8 mouse cellular contexts compared by ENCODE assay signal in genomic region chr3:69127346-69127678, GRCm38 (mm10). TPM values are rescaled to one million over a fixed set of nuclear protein-coding genes. Genes with fewer than 3 reads are reported as not detected.
DNase-seq lines count a peak whose midpoint lies in the region; ATAC-seq and TF ChIP-seq lines count a peak whose summit lies in the region.

No protein-coding gene starts in this region.

- no peaks in the 10 kb centered on the region for H3K36me3 ChIP-seq in lung, embryonic 16.5 days (ENCODE audit: control insufficient read depth, insufficient read depth, low read length)
- no peaks in the 10 kb centered on the region for H3K36me3 ChIP-seq in limb, embryonic 11.5 days (ENCODE audit: control insufficient read depth, insufficient read depth, low read length)
- H3K36me3 ChIP-seq in neural tube, embryonic 15.5 days = no peaks in the 10 kb centered on the region

- TF ChIP-seq CTCF in embryonic fibroblast, embryonic 13.5 days (IDR thresholded peaks at IDR 0.05; ENCODE audit: borderline replicate concordance, insufficient read depth, low read length) = no peak

- no peak for DNase-seq in lung, postnatal 4 days
- DNase-seq in limb, embryonic 11.5 days (ENCODE audit: low spot score) = no peak
- DNase-seq in ovary, postnatal 14 days (ENCODE audit: low spot score) = no peak
- no peak for DNase-seq in yolk sac, embryonic 10.5 days (ENCODE audit: low spot score)
- no peak for DNase-seq in Muller cell, postnatal 12 days (ENCODE audit: inconsistent ontology term)

- no peaks in the 10 kb centered on the region for H3K27me3 ChIP-seq in lung, embryonic 16.5 days (ENCODE audit: control insufficient read depth, insufficient read depth, low read depth, low read length)
- H3K27me3 ChIP-seq in limb, embryonic 11.5 days (ENCODE audit: control insufficient read depth, insufficient read depth, low read length) = no peaks in the 10 kb centered on the region
- no peaks in the 10 kb centered on the region for H3K27me3 ChIP-seq in neural tube, embryonic 15.5 days (replicated peaks)

- TF ChIP-seq POLR2A in embryonic fibroblast, embryonic 13.5 days (IDR thresholded peaks at IDR 0.05; ENCODE audit: low read depth, low read length) = 0 out of 2 replicates have a peak, but pooled peaks have one; percentile 79

- H3K4me1 ChIP-seq in lung, embryonic 16.5 days (replicated peaks; ENCODE audit: control insufficient read depth, insufficient read depth, low read length) = peaks cover 7% of the 10 kb centered on the region
- no peaks in the 10 kb centered on the region for H3K4me1 ChIP-seq in embryonic fibroblast, embryonic 13.5 days (ENCODE audit: control insufficient read depth, insufficient read depth, low read length)
- H3K4me1 ChIP-seq in limb, embryonic 11.5 days (ENCODE audit: control insufficient read depth, insufficient read depth, low read length) = peaks cover 3% of the 10 kb centered on the region; the same call in 1 of the 2 replicates
- peaks cover 23% of the 10 kb centered on the region for H3K4me1 ChIP-seq in neural tube, embryonic 15.5 days

- WGBS in lung, embryonic 16.5 days = under 1% methylated on average over 10 of the region's 10 CpGs
- 1% methylated on average over 10 of the region's 10 CpGs for WGBS in limb, embryonic 11.5 days
- WGBS in neural tube, embryonic 15.5 days = 0% methylated on average over 10 of the region's 10 CpGs

- no peaks in the 10 kb centered on the region for H3K9me3 ChIP-seq in lung, embryonic 16.5 days (ENCODE audit: control insufficient read depth, low read length)
- H3K9me3 ChIP-seq in limb, embryonic 11.5 days (ENCODE audit: control insufficient read depth, low read length) = no peaks in the 10 kb centered on the region
- no peaks in the 10 kb centered on the region for H3K9me3 ChIP-seq in neural tube, embryonic 15.5 days (replicated peaks)

- peak overlapping the region; percentile 72 for H3K9ac ChIP-seq in lung, embryonic 16.5 days (ENCODE audit: low read length)
- H3K9ac ChIP-seq in limb, embryonic 11.5 days (ENCODE audit: low read length) = peak overlapping the region; percentile 60
- peak overlapping the region; percentile 93 for H3K9ac ChIP-seq in neural tube, embryonic 15.5 days (replicated peaks)

- ATAC-seq in lung, embryonic 16.5 days (ENCODE audit: low read depth) = peak; percentile 48
- peak; percentile 70 for ATAC-seq in limb, embryonic 11.5 days (ENCODE audit: insufficient number of reproducible peaks, low FRiP score, low TSS enrichment, low read depth)
- peak; percentile 39; the same call in 1 of the 2 replicates for ATAC-seq in neural tube, embryonic 15.5 days (ENCODE audit: low FRiP score)

- H3K4me2 ChIP-seq in lung, embryonic 16.5 days (ENCODE audit: low read depth, low read length) = peak overlapping the region; percentile 90
- H3K4me2 ChIP-seq in limb, embryonic 11.5 days (ENCODE audit: low read depth, severe bottlenecking) = peak overlapping the region; percentile 62
- H3K4me2 ChIP-seq in neural tube, embryonic 15.5 days = peak overlapping the region; percentile 84

- peak overlapping the region; percentile 80 for H3K27ac ChIP-seq in lung, embryonic 16.5 days (ENCODE audit: low read length)
- H3K27ac ChIP-seq in embryonic fibroblast, embryonic 13.5 days (ENCODE audit: insufficient read depth, low read length) = peak overlapping the region; percentile 66
- H3K27ac ChIP-seq in limb, embryonic 11.5 days (replicated peaks; ENCODE audit: low read depth, low read length) = no peak overlapping the region; the same call in 1 of the 2 replicates
- H3K27ac ChIP-seq in neural tube, embryonic 15.5 days (replicated peaks) = peak overlapping the region; percentile 96

- H3K4me3 ChIP-seq in lung, embryonic 16.5 days (ENCODE audit: low read length) = peak overlapping the region; percentile 93
- H3K4me3 ChIP-seq in embryonic fibroblast, embryonic 13.5 days (ENCODE audit: insufficient read depth, low read length) = peak overlapping the region; percentile 67
- peak overlapping the region; percentile 94 for H3K4me3 ChIP-seq in limb, embryonic 11.5 days (ENCODE audit: low read depth, low read length)
- peak overlapping the region; percentile 93 for H3K4me3 ChIP-seq in neural tube, embryonic 15.5 days (replicated peaks)

RNA-seq across cellular contexts. Expression of gene Kpna4, which starts 0.4 kb away (rescaled TPM):
- 26.1 and 28.4 TPM in 2 replicates for polyA plus RNA-seq in lung, embryonic 16.5 days (2015; fragmentation: Nextera tagmentation; extraction: Ambion mirVana)
- 77.8 and 91.2 TPM in 2 replicates for polyA plus RNA-seq in embryonic fibroblast, embryonic 13.5 days (2011; ENCODE audit: insufficient read length, low read depth, missing spikeins)
- 39.1 and 40.7 TPM in 2 replicates for polyA plus RNA-seq in limb, embryonic 11.5 days (2014; fragmentation: Nextera tagmentation; extraction: Ambion mirVana)
- 31.8 and 32.0 TPM in 2 replicates for polyA plus RNA-seq in neural tube, embryonic 15.5 days (2015; fragmentation: Nextera tagmentation; extraction: Ambion mirVana)
